Mouse (Mus musculus): ENCODE measurements around the gene Hp1bp3. TPM values are rescaled to one million over a fixed set of nuclear protein-coding genes. Genes with fewer than 3 reads are reported as not detected.

The Hp1bp3 gene
- polyA plus RNA-seq (2015; fragmentation: Nextera tagmentation; extraction: Ambion mirVana): 229 and 255 TPM in 2 replicates

GRCm38 (mm10) chr4:138216200-138216890 lies at the start of gene Hp1bp3:
Hp1bp3 (plus strand) TSS chr4:138216296.
- peak within 1 kb of the TSS; percentile 98 for H3K9ac ChIP-seq (replicated peaks)
- H3K9me3 ChIP-seq: no peaks in the 10 kb centered on the region
- H3K27ac ChIP-seq: peak within 1 kb of the TSS; percentile 100
- WGBS: under 1% methylated on average over 56 of the region's 84 CpGs
- H3K4me2 ChIP-seq (replicated peaks): peak within 1 kb of the TSS; percentile 78
- peaks cover 43% of the 10 kb centered on the region for H3K4me1 ChIP-seq (replicated peaks)
- H3K27me3 ChIP-seq: no peaks in the 10 kb centered on the region
- peak; percentile 86 for ATAC-seq
- H3K36me3 ChIP-seq: no peaks in the 10 kb centered on the region
- peak within 1 kb of the TSS; percentile 98 for H3K4me3 ChIP-seq (replicated peaks)

- H3K9ac ChIP-seq (replicated peaks): no peak overlapping the region
- no peak overlapping the region for H3K27ac ChIP-seq
- no peak overlapping the region for H3K4me3 ChIP-seq (replicated peaks)
- 95% methylated on average over 10 of the region's 10 CpGs for whole genome bisulfite sequencing
- no peak overlapping the region for H3K4me2 ChIP-seq (replicated peaks)
- H3K4me1 ChIP-seq (replicated peaks): peaks cover 16% of the 10 kb centered on the region
- H3K27me3 ChIP-seq: no peaks in the 10 kb centered on the region
- H3K9me3 ChIP-seq: no peaks in the 10 kb centered on the region
- peaks cover 72% of the 10 kb centered on the region for H3K36me3 ChIP-seq
- ATAC-seq: no peak
These were observed 49.6 kb upstream of the Hp1bp3 start for GRCm38 (mm10) chr4:138166519-138166918.

GRCm38 (mm10) chr4:138168162-138168561 lies 47.9 kb upstream of the Hp1bp3 start:
- Histone ChIP-seq H3K4me1 (replicated peaks) (peaks cover 12% of the 10 kb centered on the region), H3K4me3 (replicated peaks) (no peak overlapping the region), H3K27ac (no peak overlapping the region), H3K4me2 (replicated peaks) (no peak overlapping the region), H3K36me3 (peaks cover 81% of the 10 kb centered on the region), H3K9me3 (no peaks in the 10 kb centered on the region), H3K27me3 (no peaks in the 10 kb centered on the region), H3K9ac (replicated peaks) (no peak overlapping the region)
- no peak for ATAC-seq
- 81% methylated on average over 3 of the region's 3 CpGs for WGBS

- no peak for ATAC-seq
- Histone ChIP-seq H3K36me3 (peaks cover 94% of the 10 kb centered on the region), H3K4me3 (replicated peaks) (no peak overlapping the region), H3K27ac (no peak overlapping the region), H3K4me1 (replicated peaks) (no peaks in the 10 kb centered on the region), H3K4me2 (replicated peaks) (no peak overlapping the region), H3K9me3 (no peaks in the 10 kb centered on the region), H3K27me3 (no peaks in the 10 kb centered on the region), H3K9ac (replicated peaks) (no peak overlapping the region)
- WGBS: 94% methylated on average over 4 of the region's 4 CpGs
These were observed 46.7 kb upstream of the Hp1bp3 start for GRCm38 (mm10) chr4:138169420-138169819.

GRCm38 (mm10) chr4:138172686-138173085 lies 43.4 kb upstream of the Hp1bp3 start:
- Histone ChIP-seq H3K36me3 (peaks cover 96% of the 10 kb centered on the region), H3K27ac (no peak overlapping the region), H3K9me3 (no peaks in the 10 kb centered on the region), H3K4me1 (replicated peaks) (no peaks in the 10 kb centered on the region), H3K9ac (replicated peaks) (no peak overlapping the region), H3K4me2 (replicated peaks) (no peak overlapping the region), H3K4me3 (replicated peaks) (no peak overlapping the region), H3K27me3 (no peaks in the 10 kb centered on the region)
- 96% methylated on average over 4 of the region's 4 CpGs for WGBS
- ATAC-seq: no peak

- Histone ChIP-seq H3K4me3 (replicated peaks) (no peak overlapping the region), H3K4me2 (replicated peaks) (no peak overlapping the region), H3K27me3 (no peaks in the 10 kb centered on the region), H3K9ac (replicated peaks) (no peak overlapping the region), H3K36me3 (peaks cover 95% of the 10 kb centered on the region), H3K9me3 (no peaks in the 10 kb centered on the region), H3K27ac (no peak overlapping the region), H3K4me1 (replicated peaks) (no peaks in the 10 kb centered on the region)
- ATAC-seq: no peak
- WGBS: 95% methylated on average over 5 of the region's 5 CpGs
These were observed 36.7 kb upstream of the Hp1bp3 start for GRCm38 (mm10) chr4:138179391-138179790.

- peaks cover 95% of the 10 kb centered on the region for H3K36me3 ChIP-seq
- no peak overlapping the region for H3K4me2 ChIP-seq (replicated peaks)
- no peaks in the 10 kb centered on the region for H3K9me3 ChIP-seq
- no peak for ATAC-seq
- 95% methylated on average over 4 of the region's 4 CpGs for WGBS
- no peak overlapping the region; the same call in 1 of the 2 replicates for H3K27ac ChIP-seq
- no peak overlapping the region for H3K9ac ChIP-seq (replicated peaks)
- no peak overlapping the region for H3K4me3 ChIP-seq (replicated peaks)
- no peaks in the 10 kb centered on the region for H3K4me1 ChIP-seq (replicated peaks)
- H3K27me3 ChIP-seq: no peaks in the 10 kb centered on the region
These were observed 35.4 kb upstream of the Hp1bp3 start for GRCm38 (mm10) chr4:138180719-138181118.

GRCm38 (mm10) chr4:138184056-138184455 lies 32.0 kb upstream of the Hp1bp3 start:
- Histone ChIP-seq H3K4me1 (replicated peaks) (no peaks in the 10 kb centered on the region), H3K36me3 (peaks cover 93% of the 10 kb centered on the region), H3K27me3 (no peaks in the 10 kb centered on the region), H3K4me2 (replicated peaks) (no peak overlapping the region), H3K27ac (no peak overlapping the region), H3K9me3 (no peaks in the 10 kb centered on the region), H3K4me3 (replicated peaks) (no peak overlapping the region), H3K9ac (replicated peaks) (no peak overlapping the region)
- 96% methylated on average over 5 of the region's 5 CpGs for WGBS
- ATAC-seq: no peak

- H3K9me3 ChIP-seq: no peaks in the 10 kb centered on the region
- no peaks in the 10 kb centered on the region for H3K4me1 ChIP-seq (replicated peaks)
- no peak overlapping the region for H3K27ac ChIP-seq
- H3K27me3 ChIP-seq: no peaks in the 10 kb centered on the region
- H3K4me2 ChIP-seq (replicated peaks): no peak overlapping the region
- ATAC-seq: no peak
- 93% methylated on average over 5 of the region's 5 CpGs for WGBS
- peaks cover 94% of the 10 kb centered on the region for H3K36me3 ChIP-seq
- no peak overlapping the region for H3K4me3 ChIP-seq (replicated peaks)
- H3K9ac ChIP-seq (replicated peaks): no peak overlapping the region
These were observed 31.5 kb upstream of the Hp1bp3 start for GRCm38 (mm10) chr4:138184573-138184981.

- WGBS: 95% methylated on average over 7 of the region's 7 CpGs
- no peaks in the 10 kb centered on the region for H3K4me1 ChIP-seq (replicated peaks)
- H3K27ac ChIP-seq: no peak overlapping the region
- no peaks in the 10 kb centered on the region for H3K27me3 ChIP-seq
- H3K9ac ChIP-seq (replicated peaks): no peak overlapping the region
- ATAC-seq: no peak
- H3K4me3 ChIP-seq (replicated peaks): no peak overlapping the region
- H3K4me2 ChIP-seq (replicated peaks): no peak overlapping the region
- H3K36me3 ChIP-seq: peaks cover 93% of the 10 kb centered on the region
- H3K9me3 ChIP-seq: no peaks in the 10 kb centered on the region
These were observed 30.1 kb upstream of the Hp1bp3 start for GRCm38 (mm10) chr4:138185961-138186360.

- H3K4me2 ChIP-seq (replicated peaks): no peak overlapping the region
- H3K27me3 ChIP-seq: no peaks in the 10 kb centered on the region
- peaks cover 95% of the 10 kb centered on the region for H3K36me3 ChIP-seq
- 97% methylated on average over 7 of the region's 7 CpGs for WGBS
- H3K9ac ChIP-seq (replicated peaks): no peak overlapping the region
- no peaks in the 10 kb centered on the region for H3K9me3 ChIP-seq
- no peak overlapping the region for H3K27ac ChIP-seq
- H3K4me3 ChIP-seq (replicated peaks): no peak overlapping the region
- H3K4me1 ChIP-seq (replicated peaks): no peaks in the 10 kb centered on the region
- no peak for ATAC-seq
These were observed 28.1 kb upstream of the Hp1bp3 start for GRCm38 (mm10) chr4:138187995-138188394.

- no peak for ATAC-seq
- H3K27ac ChIP-seq: no peak overlapping the region
- H3K36me3 ChIP-seq: peaks cover 94% of the 10 kb centered on the region
- H3K4me1 ChIP-seq (replicated peaks): no peaks in the 10 kb centered on the region
- no peak overlapping the region for H3K9ac ChIP-seq (replicated peaks)
- no peaks in the 10 kb centered on the region for H3K27me3 ChIP-seq
- H3K4me3 ChIP-seq (replicated peaks): no peak overlapping the region
- WGBS: 85% methylated on average over 5 of the region's 5 CpGs
- no peak overlapping the region for H3K4me2 ChIP-seq (replicated peaks)
- H3K9me3 ChIP-seq: no peaks in the 10 kb centered on the region
These were observed 23.5 kb upstream of the Hp1bp3 start for GRCm38 (mm10) chr4:138192561-138192960.

- no peak overlapping the region for H3K4me2 ChIP-seq (replicated peaks)
- H3K36me3 ChIP-seq: peaks cover 95% of the 10 kb centered on the region
- 92% methylated on average over 3 of the region's 3 CpGs for WGBS
These were observed 15.3 kb upstream of the Hp1bp3 start for GRCm38 (mm10) chr4:138200769-138201168.

More at GRCm38 (mm10) chr4:138200769-138201168, 15.3 kb upstream of the Hp1bp3 start:
- Histone ChIP-seq H3K9me3 (no peaks in the 10 kb centered on the region), H3K4me1 (replicated peaks) (no peaks in the 10 kb centered on the region), H3K27me3 (no peaks in the 10 kb centered on the region), H3K27ac (no peak overlapping the region), H3K9ac (replicated peaks) (no peak overlapping the region), H3K4me3 (replicated peaks) (no peak overlapping the region)
- no peak for ATAC-seq

Data from midbrain, embryonic 13.5 days (tissue).